Mouse (Mus musculus): Measurements from ENCODE around the gene Fhit.

Fhit gene

DNA sequence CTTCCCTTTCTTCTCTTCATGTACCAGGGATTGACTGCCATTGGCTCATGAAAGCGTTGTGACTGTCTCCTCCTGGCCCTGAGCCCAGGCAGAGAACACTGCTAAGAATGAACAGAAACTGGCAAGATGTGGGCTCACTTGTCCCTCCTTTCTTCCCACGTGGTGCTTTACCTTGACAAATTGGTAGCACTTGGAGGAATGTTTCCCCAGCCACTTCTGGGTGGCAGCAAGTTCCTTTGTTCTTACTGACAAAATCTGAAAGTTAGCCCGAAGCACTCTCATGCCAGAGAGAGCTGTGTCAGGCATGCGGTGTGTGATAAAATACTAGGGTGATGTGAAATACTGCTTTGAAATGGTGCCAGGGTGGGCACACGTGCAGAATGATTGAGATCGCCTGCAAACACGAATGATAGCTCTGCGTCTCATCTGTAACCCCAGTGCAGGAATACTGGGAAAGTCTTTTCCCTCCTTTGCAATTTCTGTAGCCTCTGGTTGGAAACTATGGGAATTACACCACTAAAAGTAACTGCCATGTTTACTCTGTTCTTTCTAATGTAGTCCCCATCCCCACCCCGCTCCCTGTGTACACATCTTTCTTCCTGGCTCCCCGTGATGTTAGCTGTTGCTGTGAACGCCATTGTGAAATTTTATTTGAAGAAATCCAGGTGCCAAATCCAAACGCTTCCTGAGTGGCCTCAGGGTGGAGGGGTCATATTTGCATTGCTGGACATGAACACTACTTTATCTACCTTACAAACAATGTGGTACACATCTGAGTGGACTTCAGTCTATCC is 1555.1 kb downstream of the Fhit start:
- no peak for DNase-seq (ENCODE audit: extremely low spot score)

DNA sequence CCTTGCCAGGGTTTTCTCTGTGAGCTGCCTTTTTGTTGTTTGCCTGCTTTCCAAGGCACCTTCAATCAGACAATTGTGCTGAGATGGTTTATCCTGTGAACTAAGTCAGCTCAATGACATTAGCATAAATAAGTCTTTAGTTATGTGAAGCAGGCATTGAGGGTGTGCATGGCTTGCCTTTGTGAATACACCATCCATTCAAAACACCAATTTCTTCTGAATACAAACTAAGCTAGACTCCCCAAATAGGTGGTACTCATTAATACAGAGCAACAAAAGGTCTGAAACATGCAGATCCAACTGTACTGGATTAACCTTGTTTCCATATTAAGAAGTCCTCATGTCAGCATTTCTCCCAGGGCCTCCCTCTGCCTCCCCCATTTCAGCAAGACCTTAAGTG is 1561.6 kb downstream of the Fhit start:
- no peak for DNase-seq (ENCODE audit: extremely low spot score)

DNA sequence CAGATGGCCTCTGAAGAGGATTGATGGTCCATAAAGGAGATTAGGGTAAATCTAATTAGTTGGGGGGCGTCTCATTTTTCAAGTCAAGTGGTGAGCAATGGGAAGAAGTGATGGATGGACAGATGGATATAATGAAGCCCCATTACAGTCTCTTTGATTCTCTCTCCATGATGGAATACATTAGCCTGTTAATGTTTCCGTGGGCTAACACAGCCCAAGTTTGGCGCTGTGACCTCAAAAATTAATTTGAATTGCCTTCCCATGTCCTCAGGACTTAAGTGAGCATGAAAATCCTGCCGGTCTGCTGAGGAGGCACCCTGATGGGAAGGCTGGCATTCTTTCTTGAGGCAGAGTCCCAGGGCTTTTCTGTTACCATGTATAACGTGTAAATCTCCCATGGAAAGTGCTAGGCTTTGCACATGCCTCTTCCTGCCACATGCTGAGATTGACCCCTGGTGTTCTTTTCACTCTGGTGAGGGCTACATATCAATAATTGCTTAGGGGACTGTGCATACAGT is 1564.3 kb downstream of the Fhit start:
- DNase-seq (ENCODE audit: extremely low spot score): peak; percentile 20

DNA sequence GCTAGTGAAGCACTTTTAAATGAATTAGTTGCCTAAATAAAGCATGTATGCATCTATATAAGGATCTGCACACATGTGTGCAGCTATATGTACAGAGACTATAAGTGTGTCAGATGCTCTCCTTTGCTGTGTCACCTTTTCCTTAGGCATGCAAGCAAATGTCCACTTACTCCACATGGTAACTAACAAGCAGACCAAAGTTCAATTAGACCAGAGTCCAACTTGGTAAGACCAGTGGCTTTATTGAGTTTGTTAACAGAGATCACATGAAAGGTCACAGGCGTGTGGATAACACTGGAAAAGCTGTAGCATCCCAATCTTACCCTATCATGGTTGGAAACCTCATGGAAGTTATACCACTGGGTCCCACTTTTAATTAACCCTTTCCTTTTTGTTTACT is 1572.7 kb downstream of the Fhit start:
- DNase-seq (ENCODE audit: extremely low spot score): no peak

DNA sequence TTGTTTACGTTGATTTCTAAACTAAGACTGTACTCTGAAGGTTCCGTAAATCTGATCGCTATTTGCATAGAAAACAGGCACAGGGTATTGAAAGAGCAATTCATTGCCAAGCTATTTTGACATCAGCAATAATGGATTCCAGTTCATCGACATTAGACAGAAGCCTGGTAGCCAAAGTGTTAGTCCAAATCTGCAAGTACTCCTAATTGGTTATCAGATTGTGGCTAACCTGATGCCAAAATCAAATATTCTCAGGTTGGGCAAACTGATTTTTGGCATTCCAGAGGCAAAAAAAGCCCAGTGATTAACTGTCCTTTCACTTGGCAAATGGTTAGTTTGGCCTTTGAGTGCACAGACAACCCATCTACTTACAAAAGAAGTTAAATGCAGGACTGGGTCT is 1573.9 kb downstream of the Fhit start:
- DNase-seq (ENCODE audit: extremely low spot score): no peak

DNA sequence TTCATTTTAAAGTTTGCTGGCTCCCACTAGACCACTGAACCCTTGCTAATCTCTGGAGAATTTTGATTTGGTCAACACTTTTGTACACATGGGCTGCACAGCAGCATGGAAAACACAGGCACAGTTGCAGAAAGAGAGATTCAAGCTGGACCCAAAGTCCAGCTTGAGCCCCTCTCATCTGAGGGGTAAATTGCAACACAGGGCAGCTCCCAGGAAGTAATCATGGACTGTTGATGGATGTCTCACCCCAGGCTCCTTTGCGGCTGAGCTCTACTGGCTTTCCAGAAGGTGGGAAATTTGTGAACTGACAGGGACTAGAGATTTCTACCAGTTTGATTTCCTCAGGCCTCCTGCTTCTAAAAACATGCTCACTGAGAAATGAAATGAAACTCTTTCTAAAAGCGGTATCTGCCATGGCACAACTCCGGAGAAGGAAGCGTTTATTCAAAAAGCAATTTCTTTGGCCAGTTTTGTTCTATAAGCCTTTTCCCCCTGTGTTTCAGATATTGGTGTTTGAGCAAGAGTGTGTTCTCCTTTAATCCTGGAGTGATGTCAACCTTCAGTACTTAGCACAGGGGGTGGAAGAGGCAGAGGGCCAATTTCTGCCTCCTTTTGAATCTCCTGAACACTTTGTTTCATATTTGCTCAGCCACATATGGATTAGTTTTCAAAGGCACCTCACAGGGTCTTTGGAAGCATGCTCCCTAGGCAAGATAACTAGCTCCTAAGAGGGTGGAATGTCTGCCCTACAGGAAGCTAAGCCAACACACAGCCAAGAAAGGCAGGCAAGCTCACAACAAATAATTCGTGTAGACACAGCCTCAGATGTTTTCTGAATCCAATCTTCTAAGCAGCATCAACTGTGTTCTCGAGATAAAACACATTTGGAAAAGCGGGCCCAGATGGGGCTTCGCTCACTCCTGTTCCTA is 1578.3 kb downstream of the Fhit start:
- DNase-seq (ENCODE audit: extremely low spot score): no peak

DNA sequence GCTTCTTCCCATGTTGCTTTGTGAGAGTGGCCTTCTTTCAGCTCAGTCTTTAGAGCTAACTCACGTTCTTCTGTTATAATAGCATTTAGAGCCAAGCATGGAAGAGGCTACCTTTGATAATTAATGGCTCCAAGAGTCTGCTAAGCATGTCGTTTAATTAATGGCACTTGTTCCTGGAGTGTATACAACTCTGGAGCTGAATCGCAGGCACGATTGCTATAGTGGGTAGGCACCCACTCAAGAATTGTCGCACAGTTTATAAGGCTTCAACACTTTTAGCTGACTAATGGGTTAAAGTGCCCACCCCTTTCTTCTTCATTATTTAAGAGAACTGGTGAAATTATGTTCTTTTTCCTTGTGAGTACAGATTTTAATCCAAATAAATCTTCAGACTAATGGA is 1605.5 kb downstream of the Fhit start:
- no peak for DNase-seq (ENCODE audit: extremely low spot score)

DNA sequence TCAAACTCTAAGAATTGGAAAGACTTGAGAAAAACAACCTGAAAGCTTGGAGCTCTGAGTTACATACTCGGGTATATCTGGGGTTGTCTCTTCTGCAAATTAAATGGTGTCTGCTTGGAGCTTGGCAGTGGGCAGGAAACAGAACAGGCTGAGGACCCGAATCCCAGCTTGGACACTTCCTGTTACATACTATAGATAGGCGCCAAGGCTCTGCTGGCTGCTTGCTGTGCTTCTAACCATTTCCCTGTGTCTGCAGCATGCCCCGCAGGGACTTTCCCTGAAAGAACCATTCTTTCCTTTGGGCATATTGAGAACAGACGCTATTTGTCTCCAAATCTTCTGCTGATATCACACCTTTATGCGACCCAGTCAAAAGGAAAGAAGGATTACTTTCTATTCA is 1606.0 kb downstream of the Fhit start:
- peak; percentile 9 for DNase-seq (ENCODE audit: extremely low spot score)

DNA sequence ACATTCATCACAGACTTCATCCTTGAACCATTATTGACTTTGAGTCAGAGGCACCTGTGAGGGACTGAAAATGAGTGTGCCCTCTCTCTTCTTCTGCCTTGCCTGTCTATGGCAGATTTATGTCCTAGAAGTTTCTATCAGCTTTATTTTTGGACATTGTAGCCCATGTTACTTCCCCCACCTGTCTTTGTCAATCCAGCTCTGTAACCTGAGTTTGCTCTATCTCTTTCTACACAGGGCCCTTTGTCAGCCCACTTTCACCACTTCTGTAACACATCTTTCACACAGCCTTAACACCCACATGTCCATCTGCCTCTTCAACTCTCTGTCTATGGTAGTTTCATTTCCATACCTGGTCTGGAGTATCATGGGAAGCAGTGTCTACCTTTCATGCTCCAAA is 1609.7 kb downstream of the Fhit start:
- DNase-seq (ENCODE audit: extremely low spot score): no peak

DNA sequence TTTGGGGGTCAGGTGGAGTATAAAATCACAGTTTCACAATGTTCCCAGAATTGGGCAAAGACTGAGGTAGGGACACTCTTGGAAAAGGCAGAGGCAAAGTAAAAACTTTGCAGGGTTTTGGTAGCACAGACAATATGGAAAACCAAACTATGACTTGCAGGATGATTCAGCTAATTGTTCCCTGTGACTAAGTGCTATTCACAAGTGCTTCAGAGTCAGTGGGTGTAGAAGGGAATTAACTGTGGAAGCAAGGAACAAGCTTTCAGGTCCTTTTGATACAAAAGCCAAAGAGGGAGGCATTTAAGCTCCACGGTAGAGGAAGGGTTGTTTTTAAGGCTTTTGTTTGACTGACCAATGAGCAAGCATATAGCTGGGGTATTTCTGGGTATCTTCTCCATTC is 1613.9 kb downstream of the Fhit start:
- DNase-seq (ENCODE audit: extremely low spot score): no peak

DNA sequence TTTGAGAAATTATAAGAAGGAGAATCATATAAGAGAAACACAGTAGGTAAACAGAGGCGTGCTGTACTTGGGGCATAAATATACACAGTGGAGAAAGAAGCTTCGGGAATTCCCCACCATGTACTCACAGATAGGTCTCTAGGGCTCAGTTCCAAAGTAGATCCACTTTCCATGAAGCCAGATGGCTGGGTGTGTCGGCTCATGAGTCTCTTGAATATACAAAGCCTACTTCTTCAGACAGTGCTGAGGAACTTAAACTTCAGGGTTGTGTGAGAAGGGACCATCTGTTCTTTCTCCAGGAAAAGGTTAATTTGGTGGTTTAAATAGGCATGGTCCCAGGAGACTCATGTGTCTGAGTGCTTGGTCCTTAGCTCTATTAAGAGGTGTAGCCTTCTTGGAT is 1617.5 kb downstream of the Fhit start:
- no peak for DNase-seq (ENCODE audit: extremely low spot score)

DNA sequence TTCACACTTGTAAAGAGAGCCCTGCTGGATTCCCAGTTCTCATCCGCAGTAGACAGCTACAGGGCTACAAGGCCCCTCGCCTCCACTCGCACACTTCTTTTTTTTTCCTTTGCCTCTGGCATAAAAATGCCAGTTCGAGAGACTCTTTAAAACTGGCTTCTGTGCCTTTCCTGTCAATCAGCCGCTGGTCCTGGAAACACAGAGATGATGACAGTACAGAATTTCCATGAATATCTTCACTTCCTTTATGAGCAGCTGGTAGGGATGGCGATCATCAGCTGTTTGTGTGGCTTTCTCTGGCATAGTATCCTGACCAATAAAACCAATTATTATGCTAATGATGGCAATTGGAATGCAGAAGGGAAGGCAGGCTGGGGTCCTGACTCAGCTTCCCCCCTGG is 1626.3 kb downstream of the Fhit start:
- DNase-seq (ENCODE audit: extremely low spot score): no peak

DNA sequence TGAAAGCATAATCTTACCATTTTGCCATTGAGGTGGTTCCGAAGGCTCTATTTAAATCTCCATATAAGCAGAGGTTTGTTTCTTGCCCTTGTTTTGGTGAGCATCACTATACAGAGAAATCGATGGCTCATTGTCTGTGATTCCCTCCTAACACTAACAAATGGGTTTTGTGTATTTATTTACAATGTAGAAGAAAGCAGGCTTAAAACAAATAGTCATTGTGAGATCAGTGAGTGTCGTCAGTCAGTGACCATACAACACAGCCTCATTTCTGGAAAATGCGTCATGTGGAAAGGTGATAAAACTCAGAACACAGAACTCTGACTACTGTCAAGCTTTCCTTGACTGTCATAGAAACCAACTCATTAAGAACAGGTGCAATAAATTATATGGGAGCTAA is 1632.6 kb downstream of the Fhit start:
- DNase-seq (ENCODE audit: extremely low spot score): no peak

DNA sequence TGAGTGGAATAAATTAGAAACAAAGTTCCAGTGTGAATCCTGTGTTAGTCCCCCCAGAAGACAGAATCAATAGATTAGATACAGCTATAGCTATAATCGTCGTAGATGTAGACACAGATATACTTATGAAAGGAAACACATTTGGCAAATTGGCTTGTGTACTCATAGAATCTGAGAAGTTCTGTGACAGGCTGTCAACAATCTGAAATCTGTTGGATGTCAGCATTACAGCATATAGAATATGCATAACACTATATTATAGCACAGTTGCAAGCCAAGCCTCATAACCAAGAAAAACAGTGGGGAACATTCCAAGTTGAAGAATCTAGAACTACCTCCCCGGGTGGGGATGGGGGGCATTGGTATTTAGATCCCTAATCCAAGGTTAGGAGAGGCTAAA is 1635.7 kb downstream of the Fhit start:
- no peak for DNase-seq (ENCODE audit: extremely low spot score)

DNA sequence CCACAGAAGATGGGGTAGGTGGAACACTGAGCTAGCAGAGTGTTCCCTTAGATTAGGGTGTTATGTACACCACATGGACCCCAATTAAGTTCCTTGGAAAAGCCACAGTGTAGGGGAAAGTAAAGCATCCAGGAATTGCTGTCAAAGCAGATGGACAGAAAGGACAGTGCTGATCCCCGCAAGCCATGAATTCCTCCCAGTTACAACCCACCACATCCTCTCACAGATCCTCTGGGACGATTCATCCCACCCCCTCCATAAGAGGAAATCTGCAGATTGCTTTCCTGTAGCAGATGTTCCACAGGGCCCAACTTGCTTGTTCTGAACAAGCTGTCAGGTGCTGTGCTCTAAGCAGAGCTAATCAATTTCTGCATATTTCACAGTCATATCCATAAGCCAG is 1644.2 kb downstream of the Fhit start:
- DNase-seq (ENCODE audit: extremely low spot score): no peak

DNA sequence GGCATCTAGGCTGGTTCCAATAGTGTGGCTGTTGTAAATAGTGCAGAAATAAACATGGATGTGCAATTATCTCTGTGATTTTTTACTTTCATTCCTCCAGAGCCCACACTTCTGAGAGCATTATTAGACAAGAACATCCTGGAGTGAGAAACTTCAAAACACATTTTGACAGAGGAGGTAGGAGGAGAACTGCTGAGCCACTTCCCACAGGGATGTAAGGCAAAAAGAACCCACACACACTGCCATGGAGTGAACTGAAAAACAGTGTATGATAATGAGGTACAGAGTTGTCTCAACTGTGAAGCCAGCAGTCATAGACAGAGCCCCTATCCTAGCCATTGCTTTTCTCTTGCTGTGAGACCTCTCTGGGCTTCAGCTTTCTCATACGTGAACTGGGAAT is 1652.2 kb downstream of the Fhit start:
- DNase-seq (ENCODE audit: extremely low spot score): no peak
